Mouse (Mus musculus) thymus, adult 2 months (tissue): ENCODE data around the gene Pex11a. TPM values are rescaled to one million over a fixed set of nuclear protein-coding genes. Genes with fewer than 3 reads are reported as not detected.
A peak's percentile ranks its signal among the peaks of the same experiment; 100 is the strongest.

Source experiments
- DNase-seq: peaks from one replicate; pipeline ENCODE4 v3.0.0; 2021
- H3K27ac ChIP-seq: fragments of 200-500 bp; 2 replicates; pipeline ENCODE4 v1.5.1; 2012; ENCODE audit warnings: low read length, control low read depth; ENCODE audit not compliant: control insufficient read depth, insufficient read depth
- H3K27me3 ChIP-seq: fragments of 200-500 bp; 2 replicates; pipeline ENCODE4 v1.6.1; 2012; ENCODE audit warnings: mild to moderate bottlenecking, low read length, moderate library complexity, mixed read lengths; ENCODE audit not compliant: control insufficient read depth, insufficient read depth
- H3K36me3 ChIP-seq: fragments of 200-500 bp; 2 replicates; pipeline ENCODE4 v1.6.1; 2012; ENCODE audit warnings: mild to moderate bottlenecking, low read length, moderate library complexity; ENCODE audit not compliant: control insufficient read depth, insufficient read depth
- H3K4me1 ChIP-seq: fragments of 200-500 bp; replicated peaks from 2 replicates; pipeline ENCODE4 v1.6.1; 2012; ENCODE audit warnings: low read length; ENCODE audit not compliant: control insufficient read depth, insufficient read depth
- H3K4me3 ChIP-seq: fragments of 200-500 bp; 2 replicates; pipeline ENCODE4 v1.5.1; 2012; ENCODE audit warnings: mild to moderate bottlenecking, low read length, control low read depth, moderate library complexity; ENCODE audit not compliant: control insufficient read depth, insufficient read depth
- CTCF ChIP-seq: fragments of 200-500 bp; IDR thresholded peaks from 2 replicates; pipeline ENCODE4 v1.5.1; 2012; ENCODE audit warnings: mild to moderate bottlenecking, control low read depth, low read length, moderate library complexity, borderline replicate concordance; ENCODE audit not compliant: control insufficient read depth, poor library complexity, insufficient read depth; ENCODE audit errors: extremely low read depth
- POLR2A ChIP-seq: fragments of 200-500 bp; IDR thresholded peaks from 2 replicates; pipeline ENCODE4 v1.6.1; 2012; ENCODE audit warnings: mild to moderate bottlenecking, low read length, control low read depth, moderate library complexity; ENCODE audit not compliant: control insufficient read depth, poor library complexity, insufficient read depth; ENCODE audit errors: extremely low read depth
- WGBS: fragments of 180-500 bp; shearing (Covaris S2); methylation state at CpG from one replicate; pipeline ENCODE4 v1.1.7; 2018; 5-methylcytosine and 5-hydroxymethylcytosine counted together
- polyA plus RNA-seq: library from polyadenylated mRNA; depleted of rRNA; stranded (reverse); fragments of >200 nt; gene quantifications from 2 replicates; pipeline ENCODE4 v1.2.3, GENCODE M21; 2012; rRNA removed

Gene Pex11a
- polyA plus RNA-seq, 1 experiment, result 8.1 TPM

DNA sequence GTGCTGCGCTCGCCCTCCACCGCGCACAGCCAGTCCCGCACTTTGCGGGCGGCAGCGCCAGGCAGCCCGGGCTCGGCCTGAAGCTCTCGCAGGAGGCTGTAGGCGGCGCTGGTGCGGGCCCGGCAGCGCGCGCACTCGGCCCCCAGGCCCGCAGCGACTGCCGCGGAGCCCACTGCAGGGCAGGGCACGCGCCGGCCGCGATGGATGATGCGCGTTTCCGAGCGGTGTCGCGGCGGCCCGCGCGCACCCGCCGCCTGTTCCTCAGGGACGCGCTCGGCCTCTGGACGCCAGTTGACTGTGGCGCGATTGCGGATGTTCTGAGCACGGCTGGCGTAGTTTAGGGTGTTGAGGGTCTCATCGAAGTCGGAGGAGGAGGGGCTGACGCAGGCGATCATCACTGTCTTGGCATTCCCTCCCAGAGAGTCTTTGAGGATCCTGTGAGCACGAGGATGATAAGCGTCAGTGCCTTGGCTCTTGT, 32.8 kb downstream of the Pex11a start:
- no peaks in the 10 kb centered on the region; the same call in 1 of the 2 replicates for H3K27me3 ChIP-seq
- H3K4me1 ChIP-seq, result peaks cover 10% of the 10 kb centered on the region
- no peaks in the 10 kb centered on the region for H3K36me3 ChIP-seq
- H3K27ac ChIP-seq, result no peak overlapping the region
- 32% methylated on average over 55 of the region's 55 CpGs for WGBS
- TF ChIP-seq CTCF (peak; percentile 53; the same call in 1 of the 2 replicates), POLR2A (no peak)
- H3K4me3 ChIP-seq, result no peak overlapping the region; the same call in 1 of the 2 replicates
- DNase-seq, result no peak

DNA sequence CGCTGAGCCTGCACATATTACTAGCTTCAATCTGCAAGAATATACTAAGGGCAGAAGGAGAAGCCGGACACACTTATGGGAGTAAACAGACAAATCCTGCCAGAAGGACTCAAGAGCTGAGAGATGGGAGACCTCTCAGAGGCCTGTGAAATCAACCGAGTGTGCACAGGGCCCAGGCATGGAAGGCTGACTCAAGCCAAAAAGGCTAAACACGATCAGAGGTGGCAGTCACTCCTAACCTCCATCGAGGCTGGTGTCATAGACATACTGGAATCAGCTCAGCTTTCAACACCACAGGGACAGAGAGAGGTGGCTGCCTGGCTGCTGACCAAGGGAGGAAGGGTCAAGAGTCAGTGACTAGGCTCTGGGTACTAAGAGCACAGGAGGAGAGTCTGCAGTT, 37.7 kb downstream of the Pex11a start:
- no peak overlapping the region for H3K27ac ChIP-seq
- H3K4me3 ChIP-seq, result no peak overlapping the region
- no peaks in the 10 kb centered on the region; the same call in 1 of the 2 replicates for H3K27me3 ChIP-seq
- TF ChIP-seq POLR2A (no peak), CTCF (no peak)
- 94% methylated on average over 5 of the region's 5 CpGs for WGBS
- H3K4me1 ChIP-seq, result peaks cover 4% of the 10 kb centered on the region
- no peak for DNase-seq
- 0 out of 2 replicates have a peak, but pooled peaks cover under 1% of the 10 kb centered on the region for H3K36me3 ChIP-seq

DNA sequence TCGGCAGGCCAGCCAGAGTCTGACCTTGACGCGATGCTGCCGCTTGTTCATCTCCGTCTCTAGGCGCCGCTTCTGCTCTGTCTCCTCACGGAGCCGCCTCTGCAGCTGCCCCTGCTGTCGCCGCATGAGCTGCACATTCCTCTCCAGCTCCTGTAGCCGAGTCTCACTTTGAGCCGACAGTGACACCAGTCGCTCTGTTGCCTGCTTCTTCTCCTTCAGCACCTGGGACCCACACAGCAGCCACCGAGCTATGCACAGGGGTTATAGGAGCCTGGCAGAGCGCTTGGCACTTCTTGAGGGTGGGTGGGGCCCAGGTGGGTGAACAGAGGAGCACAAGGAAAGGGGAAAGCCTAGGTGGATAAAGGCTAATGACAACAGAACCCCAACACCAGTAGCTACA, 40.2 kb downstream of the Pex11a start:
- no peak for DNase-seq
- H3K27me3 ChIP-seq, result no peaks in the 10 kb centered on the region
- no peaks in the 10 kb centered on the region for H3K4me1 ChIP-seq
- peaks cover 13% of the 10 kb centered on the region; the same call in 1 of the 2 replicates for H3K36me3 ChIP-seq
- H3K4me3 ChIP-seq, result no peak overlapping the region
- 97% methylated on average over 16 of the region's 16 CpGs for WGBS
- TF ChIP-seq CTCF, result no peak
- no peak for TF ChIP-seq POLR2A
- no peak overlapping the region for H3K27ac ChIP-seq

DNA sequence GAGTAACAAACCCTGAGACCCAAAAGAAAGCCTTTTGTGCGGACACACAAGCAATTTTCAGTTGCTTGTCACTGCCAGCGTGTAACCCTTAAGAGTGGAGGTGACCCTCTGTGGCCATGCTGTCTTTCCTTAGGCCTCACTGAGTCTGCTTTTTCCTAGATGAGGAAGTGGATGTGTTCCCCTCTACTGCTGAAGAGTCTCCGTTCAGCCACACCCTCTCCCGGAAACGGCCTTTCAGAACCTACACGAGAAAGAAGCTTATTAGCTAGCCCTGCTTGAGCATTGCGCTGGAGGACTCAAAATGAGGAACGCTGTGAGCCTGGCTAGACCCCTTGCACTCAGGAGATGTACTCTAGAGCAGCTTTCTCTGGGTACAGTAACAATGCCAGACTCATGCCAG, 46.4 kb downstream of the Pex11a start:
- 93% methylated on average over 8 of the region's 8 CpGs for WGBS
- Histone ChIP-seq H3K36me3 (peaks cover 43% of the 10 kb centered on the region), H3K4me3 (no peak overlapping the region), H3K27ac (no peak overlapping the region), H3K27me3 (no peaks in the 10 kb centered on the region), H3K4me1 (no peaks in the 10 kb centered on the region)
- no peak for TF ChIP-seq CTCF
- TF ChIP-seq POLR2A, result no peak
- no peak for DNase-seq

Other genes starting within 250 kb of the Pex11a start
- 0.56 and 1.2 TPM in 2 replicates for gene Rhcg, start 125.5 kb downstream of the Pex11a start, polyA plus RNA-seq
- 7.7 and 12.0 TPM in 2 replicates for gene Ticrr, start 82.9 kb downstream of the Pex11a start, polyA plus RNA-seq
- gene Kif7, start 27.4 kb downstream of the Pex11a start, polyA plus RNA-seq, result 5.7 and 6.3 TPM in 2 replicates
- gene Plin1, start 10.2 kb downstream of the Pex11a start, polyA plus RNA-seq, result 64.4 and 73.1 TPM in 2 replicates
- 0.22 and 0.24 TPM in 2 replicates for gene Wdr93, start within 50 bp of the Pex11a start, polyA plus RNA-seq
- gene Mesp1, start 50.7 kb upstream of the Pex11a start, polyA plus RNA-seq, result 0.45 and 0.62 TPM in 2 replicates
- 0.41 and 0.47 TPM in 2 replicates for gene Mesp2, start 67.6 kb upstream of the Pex11a start, polyA plus RNA-seq
- 15.9 and 20.6 TPM in 2 replicates for gene Anpep, start 117.9 kb upstream of the Pex11a start, polyA plus RNA-seq
- gene Ap3s2, start 177.5 kb upstream of the Pex11a start, polyA plus RNA-seq, result 21.7 and 22.4 TPM in 2 replicates
- 4.6 and 5.4 TPM in 2 replicates for gene Arpin, start 192.2 kb upstream of the Pex11a start, polyA plus RNA-seq